Mouse (Mus musculus) ovary, postnatal 36 days (tissue): ENCODE results near the gene Tef.

Source experiments
- DNase-seq: peaks from one replicate; pipeline ENCODE4 v3.0.0; 2022; ENCODE audit warnings: low spot score, mixed read lengths

Gene Tef

GRCm38 (mm10) chr15:81848301-81848700, 46.1 kb downstream of the Tef start:
- no peak for DNase-seq

DNA sequence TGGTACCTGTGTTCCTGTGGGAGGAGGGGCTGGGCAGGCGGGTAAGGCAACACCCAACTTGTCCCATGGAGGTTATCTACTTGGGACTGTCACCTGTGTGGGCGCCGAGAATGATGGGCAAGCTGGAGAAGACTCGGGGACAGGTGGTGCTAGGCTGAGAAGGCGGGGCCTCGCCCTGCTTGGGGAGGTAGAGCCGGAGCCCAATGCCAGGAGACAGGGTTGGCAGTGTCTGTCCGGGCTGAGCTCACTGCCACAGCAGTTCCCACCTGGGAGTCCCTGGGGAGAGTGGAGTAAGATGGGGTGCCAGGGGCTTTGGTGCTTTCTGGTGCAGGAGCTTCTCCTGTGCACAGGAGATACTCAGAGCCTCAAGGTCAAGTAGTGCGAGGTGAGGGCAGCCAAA, 46.9 kb downstream of the Tef start:
- no peak for DNase-seq

- no peak for DNase-seq
These were observed 48.5 kb downstream of the Tef start for GRCm38 (mm10) chr15:81850718-81851117.

GRCm38 (mm10) chr15:81851375-81851774, 49.2 kb downstream of the Tef start:
- DNase-seq: no peak

DNA sequence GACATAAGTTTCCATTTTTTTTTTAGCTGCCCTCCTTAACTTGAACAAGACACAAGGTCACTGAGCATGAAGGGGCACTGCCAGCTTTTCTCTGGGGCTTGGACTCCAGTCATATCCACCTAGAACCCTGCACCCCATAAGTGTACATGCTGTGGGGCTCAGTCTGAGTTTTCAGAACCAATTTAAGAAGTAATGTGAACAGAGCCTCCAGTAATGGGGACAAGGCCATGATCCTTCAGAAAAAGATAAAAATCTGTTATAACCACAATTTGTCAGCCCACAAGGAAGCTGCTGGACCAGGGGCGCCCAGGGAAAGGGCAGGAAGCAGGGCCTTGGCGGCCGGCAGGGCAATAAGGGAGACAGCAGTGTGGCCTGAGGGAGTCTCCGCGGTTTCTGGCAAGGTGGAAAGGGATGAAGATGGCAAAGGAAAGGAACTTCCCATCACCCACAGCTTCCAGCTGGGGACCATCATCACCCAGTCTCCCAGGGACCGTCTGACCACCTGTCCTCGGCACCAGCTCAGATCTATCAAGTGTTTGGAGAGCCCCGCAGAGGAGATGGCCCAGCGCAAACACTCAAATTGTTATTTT, 50.3 kb downstream of the Tef start:
- DNase-seq: no peak

DNA sequence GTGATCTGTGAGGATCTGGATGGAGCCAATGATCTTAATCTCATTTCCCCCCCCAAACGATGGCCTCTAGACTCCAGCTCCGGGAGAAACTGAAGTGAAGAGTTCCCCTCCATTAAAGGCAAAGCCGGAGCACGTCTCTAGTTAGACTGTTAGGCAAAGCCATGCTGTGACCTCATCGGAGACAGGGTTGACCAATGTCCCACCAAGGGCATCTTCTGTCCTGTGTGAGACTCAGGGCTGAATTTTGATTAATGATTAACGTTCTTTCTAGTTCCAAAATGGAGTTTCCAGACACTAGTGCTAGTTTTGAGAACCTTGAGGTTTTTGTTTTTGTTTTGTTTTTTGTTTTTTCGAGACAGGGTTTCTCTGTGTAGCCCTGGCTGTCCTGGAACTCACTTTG, 50.9 kb downstream of the Tef start:
- DNase-seq: no peak

DNA sequence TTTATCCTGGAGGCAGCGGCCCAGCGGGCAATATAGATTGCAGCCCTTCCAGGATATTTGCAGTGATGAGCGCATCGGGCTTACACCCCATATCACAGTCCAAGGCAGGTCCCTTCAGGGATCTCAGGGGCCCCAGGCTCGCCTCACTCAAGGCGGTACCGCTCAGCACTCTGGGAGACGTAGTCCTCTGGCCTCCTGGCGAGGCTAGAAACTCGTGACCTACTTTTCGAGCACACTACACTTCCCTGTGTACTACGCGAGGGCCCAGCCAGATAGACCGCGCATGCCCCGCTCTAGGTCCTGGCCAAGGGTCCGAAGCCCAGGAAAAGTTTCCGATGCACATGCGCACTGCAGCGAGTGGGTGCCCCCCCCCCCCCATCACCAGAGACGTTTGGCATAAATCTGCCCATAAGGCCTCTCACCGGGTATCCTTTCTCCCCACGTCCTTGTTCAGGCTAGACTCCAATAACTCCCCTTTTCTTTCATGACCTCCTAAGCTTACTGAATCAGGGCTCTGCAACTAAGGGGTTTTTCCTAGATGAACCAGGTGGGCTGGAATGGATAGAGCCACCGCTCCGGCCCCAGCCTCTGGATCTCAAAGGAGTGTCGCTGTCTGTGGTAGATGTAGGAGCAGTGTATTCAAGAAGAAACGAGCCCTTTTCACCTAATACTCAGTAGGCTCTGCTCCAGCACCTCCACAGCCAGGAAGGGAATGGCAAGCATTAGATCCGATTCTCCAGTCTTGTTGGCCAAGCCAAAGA, 54.0 kb downstream of the Tef start:
- peak; percentile 82 for DNase-seq

DNA sequence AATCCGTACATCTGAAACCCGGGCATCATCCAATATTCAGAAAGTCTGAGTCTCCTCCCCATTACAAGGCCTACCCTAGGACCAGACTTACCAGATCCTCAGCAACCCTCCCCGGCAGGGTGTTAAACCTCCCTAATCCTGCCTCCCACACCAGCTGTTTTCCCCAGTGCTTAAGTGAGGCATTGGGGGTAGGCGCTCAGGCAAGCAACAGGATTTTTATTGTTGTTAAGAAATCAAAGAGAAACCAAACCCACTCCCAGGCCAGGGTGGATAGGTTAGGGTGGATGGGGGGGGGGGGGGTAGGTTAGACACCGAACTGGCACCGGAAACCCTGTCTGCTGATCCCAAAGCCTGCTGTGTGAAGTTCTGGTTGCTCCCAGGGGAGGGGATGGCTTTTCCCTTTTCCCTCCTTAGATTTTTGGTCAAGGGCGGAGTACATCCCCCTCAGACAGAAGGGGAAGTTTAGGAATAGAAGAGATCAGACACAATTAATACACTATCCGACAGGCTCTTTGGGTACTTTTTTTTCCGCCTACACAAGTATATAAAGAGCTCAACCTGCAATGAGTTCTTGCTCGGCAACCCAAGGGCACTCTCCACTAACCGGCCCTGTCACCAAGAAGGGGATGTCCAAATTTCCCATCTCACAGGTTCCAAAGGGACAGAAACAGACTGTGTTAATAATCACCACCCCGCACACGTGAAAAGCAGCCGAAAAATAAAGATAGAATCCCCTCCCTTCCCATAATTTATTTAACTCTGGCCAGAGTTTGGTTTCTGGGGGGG, 54.9 kb downstream of the Tef start:
- no peak for DNase-seq

GRCm38 (mm10) chr15:81857724-81858116, 55.5 kb downstream of the Tef start:
- no peak for DNase-seq

GRCm38 (mm10) chr15:81858138-81858516, 55.9 kb downstream of the Tef start:
- peak; percentile 93 for DNase-seq

- peak; percentile 62 for DNase-seq
These were observed 56.5 kb downstream of the Tef start, which contains the start of gene Tob2 for GRCm38 (mm10) chr15:81858517-81859329. Gene Tob2, minus strand, starts transcription at chr15:81858796.

DNA sequence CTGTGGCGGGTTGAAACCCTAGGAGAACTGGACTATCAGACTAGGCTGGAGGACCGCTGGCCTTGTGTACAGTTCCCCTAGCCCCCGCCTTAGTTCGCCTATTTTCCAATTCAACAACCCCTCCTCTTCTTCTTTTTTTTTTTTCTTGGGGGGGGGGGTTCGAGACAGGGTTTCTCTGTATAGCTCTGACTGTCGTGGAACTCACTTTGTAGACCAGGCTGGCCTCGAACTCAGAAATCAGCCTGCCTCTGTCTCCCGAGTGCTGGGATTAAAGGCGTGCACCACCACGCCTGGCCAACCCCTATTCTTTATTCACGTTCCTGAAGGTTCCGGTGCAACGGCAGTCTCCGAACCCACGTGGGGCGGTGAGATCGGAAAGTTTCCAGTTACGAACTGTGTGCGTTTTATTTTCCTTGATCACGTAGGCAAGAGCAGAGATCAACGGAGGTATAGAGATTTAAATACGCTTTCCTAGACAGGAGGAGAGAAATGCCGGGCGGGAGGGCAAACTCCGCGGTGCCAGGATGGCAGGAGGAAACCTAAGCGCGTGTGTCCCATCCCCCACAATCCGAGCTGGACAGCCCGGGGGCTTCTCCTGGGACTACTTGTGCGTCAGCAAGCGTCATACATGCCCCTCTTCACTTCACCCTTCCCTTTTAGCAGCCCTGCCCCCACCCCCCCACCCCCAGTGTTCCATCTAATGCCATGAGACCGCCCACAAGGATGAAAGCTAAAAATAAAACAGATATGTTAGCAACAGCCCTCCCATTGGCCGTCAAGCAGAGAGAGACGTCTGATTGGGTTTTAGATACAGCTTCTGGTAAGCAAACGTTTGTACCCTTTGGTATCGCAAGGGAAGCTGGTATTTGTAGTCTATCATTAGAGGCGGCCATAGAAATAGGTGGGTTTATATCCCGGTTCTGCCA, 57.4 kb downstream of the Tef start:
- peak; percentile 77 for DNase-seq

DNA sequence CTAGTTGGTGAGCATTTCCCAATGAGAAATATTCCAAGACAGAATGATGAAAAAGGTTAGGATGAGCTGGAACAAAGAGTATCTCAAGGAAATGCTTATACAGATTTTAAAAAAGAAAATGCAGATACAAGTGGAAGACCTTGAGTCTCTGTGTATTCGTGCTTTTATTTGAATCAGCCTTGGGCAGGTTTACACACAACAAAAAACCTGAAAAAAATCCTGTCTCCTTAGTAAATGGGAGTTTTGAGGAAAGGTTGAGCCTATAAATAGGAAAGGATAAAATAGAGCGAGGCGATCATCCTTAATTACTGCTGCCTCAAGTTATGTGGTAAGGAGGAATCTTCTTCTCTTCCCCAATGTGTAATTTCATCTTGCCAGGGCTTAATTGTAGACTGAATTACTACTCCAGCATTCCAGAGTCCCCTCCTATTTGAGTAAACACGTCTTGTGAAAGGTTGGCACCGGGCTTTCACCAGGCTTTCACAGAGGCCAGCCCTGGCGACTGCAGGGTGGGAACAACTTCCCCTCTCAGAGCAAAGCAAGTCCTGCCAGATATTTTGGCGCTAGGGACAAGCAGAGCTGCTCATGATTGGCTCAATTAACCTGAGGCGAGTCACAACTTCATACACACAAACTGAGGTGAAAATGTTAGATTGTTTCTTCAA, 58.4 kb downstream of the Tef start:
- no peak for DNase-seq

DNA sequence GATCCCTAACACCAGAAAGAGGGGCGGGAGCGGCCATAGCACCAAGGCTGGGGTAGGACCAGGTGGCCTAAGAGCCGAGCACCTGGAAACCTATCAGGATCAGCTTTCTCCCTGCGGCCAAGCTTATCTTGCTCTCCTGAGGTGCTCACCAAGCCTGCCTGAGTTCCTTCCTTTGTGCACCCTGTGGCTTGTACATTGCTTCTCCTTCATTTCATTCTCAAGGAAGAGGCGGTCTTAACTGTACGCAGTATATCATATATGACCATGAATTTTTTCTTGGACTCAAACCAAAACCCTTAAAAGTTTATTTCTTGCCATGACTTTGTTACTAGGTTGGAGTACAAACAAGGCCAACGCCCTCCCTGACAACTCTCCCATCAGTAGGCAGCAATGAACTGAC, 62.0 kb downstream of the Tef start:
- no peak for DNase-seq

DNA sequence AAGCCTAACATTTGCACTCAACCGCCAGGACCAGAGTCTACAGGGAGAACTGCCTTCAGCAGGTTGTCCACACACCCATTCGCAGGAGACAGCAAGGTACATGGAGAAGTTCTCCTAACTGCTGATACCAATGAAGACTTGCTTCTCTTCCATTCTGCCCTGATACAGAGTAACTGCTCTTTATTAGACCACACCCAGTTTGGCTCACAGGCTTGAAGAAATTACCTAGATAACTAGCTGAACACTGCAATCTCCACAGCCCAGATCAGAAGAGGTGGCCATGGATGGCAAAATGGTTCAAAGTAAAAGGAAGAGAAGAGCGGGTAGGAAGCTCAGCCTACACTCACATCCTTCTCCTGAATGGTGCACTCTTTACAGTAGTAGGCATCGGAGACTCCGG, 67.8 kb downstream of the Tef start:
- no peak for DNase-seq

DNA sequence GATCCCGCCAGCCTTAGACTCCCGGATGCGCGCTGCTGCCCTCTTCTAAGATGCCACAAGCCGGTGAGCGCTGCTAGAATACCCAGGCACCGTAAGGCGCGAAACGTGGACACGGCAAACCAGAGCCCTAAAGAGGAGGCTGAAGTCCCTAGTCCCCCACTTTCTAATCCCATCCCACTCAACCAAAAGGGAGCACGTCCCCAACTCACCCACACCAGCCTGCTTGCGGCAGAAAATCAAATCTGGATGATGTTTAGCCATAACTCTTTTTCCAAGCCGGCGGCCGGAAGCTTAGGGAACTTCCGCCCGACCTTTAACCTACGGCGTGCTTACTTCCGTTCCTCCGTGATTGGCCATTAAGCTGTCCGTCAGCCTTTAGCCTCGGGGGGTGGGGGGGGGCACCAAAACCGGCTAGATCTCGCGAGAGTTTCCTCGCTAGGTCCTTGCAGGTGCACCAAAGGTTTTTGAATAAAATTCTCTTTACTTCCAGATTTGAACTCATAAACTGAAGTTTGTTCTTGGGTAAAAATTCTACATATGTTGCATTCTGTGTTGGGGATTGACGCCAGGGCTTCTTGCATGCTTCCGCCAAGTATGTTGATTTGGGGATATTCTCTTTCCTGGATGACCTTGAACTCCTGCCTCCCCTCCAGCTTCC, 69.5 kb downstream of the Tef start, which contains the start of gene Phf5a:
Phf5a (minus strand) TSS at position 308 of the 658 bp plus-strand sequence.
- peak; percentile 76 for DNase-seq

GRCm38 (mm10) chr15:81872262-81873136, 70.3 kb downstream of the Tef start, which contains the start of gene Aco2:
Gene Aco2, plus strand, starts transcription at chr15:81872309.
- DNase-seq: peak; percentile 97
